Mouse (Mus musculus): Measurements from ENCODE around the gene Igfbp7. TPM values are rescaled to one million over a fixed set of nuclear protein-coding genes. Genes with fewer than 3 reads are reported as not detected.

Igfbp7 gene
- polyA plus RNA-seq, 1 experiment from 2014 or later: 475 TPM

GRCm38 (mm10) chr5:77372242-77372641, 35.6 kb downstream of the Igfbp7 start:
- peaks cover 49% of the 10 kb centered on the region for H3K4me1 ChIP-seq (ENCODE audit: insufficient read depth, low read length)
- no peaks in the 10 kb centered on the region for H3K9me3 ChIP-seq (ENCODE audit: low read length)
- no peak for ATAC-seq (ENCODE audit: low FRiP score, low TSS enrichment)
- no peak overlapping the region for H3K4me2 ChIP-seq (replicated peaks; ENCODE audit: low read depth, low read length)
- no peaks in the 10 kb centered on the region for H3K36me3 ChIP-seq (ENCODE audit: insufficient read depth, low read length)
- 61% methylated on average over 7 of the region's 7 CpGs for WGBS
- H3K9ac ChIP-seq (replicated peaks; ENCODE audit: low read length): no peak overlapping the region
- no peaks in the 10 kb centered on the region for H3K27me3 ChIP-seq (ENCODE audit: insufficient read depth, low read length)
- H3K4me3 ChIP-seq (ENCODE audit: low read length): no peak overlapping the region
- no peak overlapping the region for H3K27ac ChIP-seq (ENCODE audit: low read length)

- Histone ChIP-seq H3K36me3 (ENCODE audit: insufficient read depth, low read length) (no peaks in the 10 kb centered on the region), H3K4me3 (ENCODE audit: low read length) (no peak overlapping the region), H3K27ac (ENCODE audit: low read length) (peak overlapping the region; percentile 79), H3K4me1 (ENCODE audit: insufficient read depth, low read length) (peaks cover 52% of the 10 kb centered on the region), H3K9ac (replicated peaks; ENCODE audit: low read length) (no peak overlapping the region), H3K27me3 (ENCODE audit: insufficient read depth, low read length) (no peaks in the 10 kb centered on the region), H3K4me2 (replicated peaks; ENCODE audit: low read depth, low read length) (no peak overlapping the region), H3K9me3 (ENCODE audit: low read length) (no peaks in the 10 kb centered on the region)
- WGBS: 67% methylated on average over 5 of the region's 5 CpGs
- no peak for ATAC-seq (ENCODE audit: low FRiP score, low TSS enrichment)
These were observed 37.4 kb downstream of the Igfbp7 start for GRCm38 (mm10) chr5:77370378-77370892.

DNA sequence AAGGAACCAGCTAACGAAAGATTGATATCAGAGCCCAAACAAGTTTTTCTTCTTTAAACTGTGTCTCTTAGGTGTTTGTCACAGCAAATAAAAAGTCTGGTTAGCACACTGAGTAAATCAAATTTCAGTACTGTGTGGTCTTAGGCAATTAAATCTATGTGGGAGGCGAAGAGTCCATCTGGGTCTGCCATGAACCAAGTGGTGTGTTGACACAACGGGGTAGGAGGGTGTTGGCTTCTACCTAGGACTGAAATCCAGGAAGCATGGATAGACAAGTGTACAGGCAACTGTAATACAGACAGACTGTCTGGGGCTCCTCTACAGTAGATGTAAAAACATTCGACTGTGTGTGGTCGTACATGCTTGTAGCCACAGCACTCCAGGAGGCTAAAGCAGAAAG, 38.4 kb downstream of the Igfbp7 start:
- H3K4me1 ChIP-seq (ENCODE audit: insufficient read depth, low read length): peaks cover 58% of the 10 kb centered on the region
- no peak overlapping the region for H3K9ac ChIP-seq (replicated peaks; ENCODE audit: low read length)
- H3K4me3 ChIP-seq (ENCODE audit: low read length): no peak overlapping the region
- ATAC-seq (ENCODE audit: low FRiP score, low TSS enrichment): peak; percentile 77
- H3K27me3 ChIP-seq (ENCODE audit: insufficient read depth, low read length): no peaks in the 10 kb centered on the region
- H3K27ac ChIP-seq (ENCODE audit: low read length): peak overlapping the region; percentile 79
- H3K36me3 ChIP-seq (ENCODE audit: insufficient read depth, low read length): no peaks in the 10 kb centered on the region
- H3K9me3 ChIP-seq (ENCODE audit: low read length): no peaks in the 10 kb centered on the region
- no peak overlapping the region for H3K4me2 ChIP-seq (replicated peaks; ENCODE audit: low read depth, low read length)
- 27% methylated on average over 5 of the region's 5 CpGs for WGBS

DNA sequence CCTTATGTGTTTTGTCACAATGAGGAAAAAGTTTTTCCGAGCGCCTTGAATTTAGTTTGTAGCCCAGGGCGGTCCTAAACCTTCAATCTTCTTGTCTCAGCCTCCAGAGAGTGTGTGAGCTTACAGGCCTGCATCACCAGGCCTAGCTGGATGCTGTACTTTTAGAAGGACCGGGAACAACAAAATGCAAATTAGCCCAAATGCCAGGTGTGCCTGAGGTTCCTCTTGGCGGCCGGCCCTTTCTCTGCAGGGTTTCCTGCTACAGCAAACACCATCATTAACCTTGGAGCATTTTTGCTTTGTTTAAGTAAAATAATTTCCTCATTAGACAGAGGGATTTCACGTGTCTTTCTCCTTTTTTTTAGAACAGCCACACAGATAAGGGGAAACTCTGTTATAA, 39.6 kb downstream of the Igfbp7 start:
- no peak for ATAC-seq (ENCODE audit: low FRiP score, low TSS enrichment)
- Histone ChIP-seq H3K4me2 (replicated peaks; ENCODE audit: low read depth, low read length) (no peak overlapping the region), H3K4me3 (ENCODE audit: low read length) (no peak overlapping the region), H3K4me1 (ENCODE audit: insufficient read depth, low read length) (peaks cover 63% of the 10 kb centered on the region), H3K36me3 (ENCODE audit: insufficient read depth, low read length) (no peaks in the 10 kb centered on the region), H3K9ac (replicated peaks; ENCODE audit: low read length) (0 out of 2 replicates have a peak overlapping the region, but pooled peaks have one; percentile 18), H3K27ac (ENCODE audit: low read length) (peak overlapping the region; percentile 78), H3K27me3 (ENCODE audit: insufficient read depth, low read length) (no peaks in the 10 kb centered on the region), H3K9me3 (ENCODE audit: low read length) (no peaks in the 10 kb centered on the region)
- 58% methylated on average over 7 of the region's 7 CpGs for WGBS

DNA sequence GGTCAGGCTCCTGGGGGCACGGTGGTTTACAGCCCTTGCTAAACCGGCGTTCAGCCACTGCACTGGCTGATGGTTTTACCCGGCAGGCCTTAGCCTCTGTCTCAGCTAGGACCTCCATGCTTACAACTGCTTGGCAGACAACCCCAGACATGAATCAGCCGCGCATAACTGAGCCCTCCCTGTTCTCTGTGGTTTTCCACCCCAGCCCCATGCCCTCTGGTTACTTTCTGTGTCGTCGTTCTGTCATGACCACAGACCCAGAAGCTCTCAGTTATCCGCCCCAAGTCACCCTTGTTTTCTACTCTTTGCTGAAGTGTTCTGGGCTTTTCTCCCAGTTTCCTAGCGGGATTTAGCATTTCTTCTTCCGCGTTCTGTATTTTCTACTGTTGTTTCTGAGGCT, 40.2 kb downstream of the Igfbp7 start:
- peaks cover 65% of the 10 kb centered on the region for H3K4me1 ChIP-seq (ENCODE audit: insufficient read depth, low read length)
- H3K36me3 ChIP-seq (ENCODE audit: insufficient read depth, low read length): no peaks in the 10 kb centered on the region
- peak overlapping the region; percentile 78 for H3K27ac ChIP-seq (ENCODE audit: low read length)
- no peak overlapping the region for H3K9ac ChIP-seq (replicated peaks; ENCODE audit: low read length)
- no peaks in the 10 kb centered on the region for H3K27me3 ChIP-seq (ENCODE audit: insufficient read depth, low read length)
- 48% methylated on average over 12 of the region's 12 CpGs for WGBS
- H3K4me3 ChIP-seq (ENCODE audit: low read length): no peak overlapping the region
- no peak for ATAC-seq (ENCODE audit: low FRiP score, low TSS enrichment)
- H3K4me2 ChIP-seq (replicated peaks; ENCODE audit: low read depth, low read length): no peak overlapping the region
- no peaks in the 10 kb centered on the region for H3K9me3 ChIP-seq (ENCODE audit: low read length)

GRCm38 (mm10) chr5:77367145-77367544, 40.7 kb downstream of the Igfbp7 start:
- no peak overlapping the region for H3K4me2 ChIP-seq (replicated peaks; ENCODE audit: low read depth, low read length)
- H3K36me3 ChIP-seq (ENCODE audit: insufficient read depth, low read length): no peaks in the 10 kb centered on the region
- H3K27ac ChIP-seq (ENCODE audit: low read length): peak overlapping the region; percentile 78; the same call in 1 of the 2 replicates
- no peak overlapping the region for H3K4me3 ChIP-seq (ENCODE audit: low read length)
- no peak for ATAC-seq (ENCODE audit: low FRiP score, low TSS enrichment)
- H3K9me3 ChIP-seq (ENCODE audit: low read length): no peaks in the 10 kb centered on the region
- H3K4me1 ChIP-seq (ENCODE audit: insufficient read depth, low read length): peaks cover 62% of the 10 kb centered on the region
- no peak overlapping the region for H3K9ac ChIP-seq (replicated peaks; ENCODE audit: low read length)
- H3K27me3 ChIP-seq (ENCODE audit: insufficient read depth, low read length): no peaks in the 10 kb centered on the region
- 92% methylated on average over 1 of the region's 1 CpGs for WGBS

GRCm38 (mm10) chr5:77366313-77366712, 41.5 kb downstream of the Igfbp7 start:
- H3K4me3 ChIP-seq (ENCODE audit: low read length): no peak overlapping the region
- no peak overlapping the region for H3K9ac ChIP-seq (replicated peaks; ENCODE audit: low read length)
- H3K4me2 ChIP-seq (replicated peaks; ENCODE audit: low read depth, low read length): no peak overlapping the region
- no peak overlapping the region for H3K27ac ChIP-seq (ENCODE audit: low read length)
- no peaks in the 10 kb centered on the region for H3K27me3 ChIP-seq (ENCODE audit: insufficient read depth, low read length)
- no peaks in the 10 kb centered on the region for H3K36me3 ChIP-seq (ENCODE audit: insufficient read depth, low read length)
- H3K4me1 ChIP-seq (ENCODE audit: insufficient read depth, low read length): peaks cover 59% of the 10 kb centered on the region
- H3K9me3 ChIP-seq (ENCODE audit: low read length): no peaks in the 10 kb centered on the region
- 85% methylated on average over 8 of the region's 8 CpGs for WGBS
- no peak for ATAC-seq (ENCODE audit: low FRiP score, low TSS enrichment)

DNA sequence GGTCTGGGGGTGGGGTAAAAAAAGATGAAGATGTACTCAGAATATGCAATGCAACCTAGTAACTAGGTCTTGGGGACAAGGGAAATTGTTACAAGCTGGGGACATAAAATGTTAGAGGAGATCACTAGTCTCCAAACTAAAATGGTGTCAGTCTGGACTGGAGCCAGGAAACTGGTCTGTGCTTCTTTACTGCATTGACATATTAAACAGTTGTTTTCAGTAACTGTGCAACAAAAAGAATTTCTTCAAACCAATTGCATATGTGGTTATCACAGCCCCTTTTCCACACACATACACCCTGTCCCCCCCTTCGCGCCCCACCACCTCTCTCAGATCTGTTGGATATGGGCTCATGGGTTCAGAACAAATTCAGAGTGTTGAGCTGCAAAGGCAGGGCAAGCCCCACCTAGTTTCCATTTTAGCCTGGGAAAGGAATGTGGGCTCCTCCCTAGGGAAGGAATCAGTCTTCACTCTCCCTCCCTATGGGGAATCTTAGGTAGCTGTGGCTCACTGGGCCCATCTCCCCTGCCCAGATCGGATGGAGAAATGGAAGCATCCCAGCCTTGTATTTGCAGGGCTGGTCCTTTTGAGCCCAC, 43.3 kb downstream of the Igfbp7 start:
- Histone ChIP-seq H3K9me3 (ENCODE audit: low read length) (no peaks in the 10 kb centered on the region), H3K4me3 (ENCODE audit: low read length) (no peak overlapping the region), H3K9ac (replicated peaks; ENCODE audit: low read length) (no peak overlapping the region), H3K4me2 (replicated peaks; ENCODE audit: low read depth, low read length) (no peak overlapping the region), H3K4me1 (ENCODE audit: insufficient read depth, low read length) (peaks cover 52% of the 10 kb centered on the region), H3K27me3 (ENCODE audit: insufficient read depth, low read length) (no peaks in the 10 kb centered on the region), H3K27ac (ENCODE audit: low read length) (peak overlapping the region; percentile 67), H3K36me3 (ENCODE audit: insufficient read depth, low read length) (no peaks in the 10 kb centered on the region)
- WGBS: 77% methylated on average over 3 of the region's 3 CpGs
- peak; percentile 28; the same call in 1 of the 2 replicates for ATAC-seq (ENCODE audit: low FRiP score, low TSS enrichment)

- Histone ChIP-seq H3K4me2 (replicated peaks; ENCODE audit: low read depth, low read length) (no peak overlapping the region), H3K9me3 (ENCODE audit: low read length) (no peaks in the 10 kb centered on the region), H3K4me3 (ENCODE audit: low read length) (no peak overlapping the region), H3K27ac (ENCODE audit: low read length) (peak overlapping the region; percentile 76), H3K36me3 (ENCODE audit: insufficient read depth, low read length) (no peaks in the 10 kb centered on the region), H3K9ac (replicated peaks; ENCODE audit: low read length) (no peak overlapping the region), H3K4me1 (ENCODE audit: insufficient read depth, low read length) (peaks cover 46% of the 10 kb centered on the region), H3K27me3 (ENCODE audit: insufficient read depth, low read length) (no peaks in the 10 kb centered on the region)
- 65% methylated on average over 6 of the region's 6 CpGs for whole genome bisulfite sequencing
- peak; percentile 37; the same call in 1 of the 2 replicates for ATAC-seq (ENCODE audit: low FRiP score, low TSS enrichment)
These were observed 44.2 kb downstream of the Igfbp7 start for GRCm38 (mm10) chr5:77363650-77364049.

GRCm38 (mm10) chr5:77362120-77362519, 45.7 kb downstream of the Igfbp7 start:
- Histone ChIP-seq H3K9me3 (ENCODE audit: low read length) (no peaks in the 10 kb centered on the region), H3K4me3 (ENCODE audit: low read length) (no peak overlapping the region), H3K27me3 (ENCODE audit: insufficient read depth, low read length) (no peaks in the 10 kb centered on the region), H3K27ac (ENCODE audit: low read length) (no peak overlapping the region), H3K4me2 (replicated peaks; ENCODE audit: low read depth, low read length) (no peak overlapping the region), H3K4me1 (ENCODE audit: insufficient read depth, low read length) (peaks cover 46% of the 10 kb centered on the region), H3K36me3 (ENCODE audit: insufficient read depth, low read length) (no peaks in the 10 kb centered on the region), H3K9ac (replicated peaks; ENCODE audit: low read length) (no peak overlapping the region)
- WGBS: 55% methylated on average over 3 of the region's 3 CpGs
- ATAC-seq (ENCODE audit: low FRiP score, low TSS enrichment): no peak
